Comparison of ENCODE assay signal across 8 mouse cellular contexts in the genomic region with DNA sequence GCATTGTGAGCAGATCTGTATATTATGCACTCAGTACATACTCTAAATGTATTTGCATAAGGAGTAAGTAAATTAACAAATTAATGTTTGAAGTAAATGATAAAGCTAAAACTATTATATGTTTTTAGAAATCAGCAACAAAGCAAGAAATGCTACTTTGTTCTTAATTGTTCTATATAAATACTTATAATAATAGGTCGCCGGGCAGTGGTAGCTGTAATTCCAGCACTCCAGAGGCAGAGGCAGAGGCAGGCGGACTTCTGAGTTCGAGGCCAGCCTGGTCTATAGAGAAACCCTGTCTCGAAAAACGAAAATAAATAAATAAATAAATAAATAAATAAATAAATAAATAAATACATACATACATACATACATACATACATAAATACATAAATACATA.
DNase-seq lines count a peak whose midpoint lies in the region; ATAC-seq and TF ChIP-seq lines count a peak whose summit lies in the region.
"Not testable (repeated sequence)": the region's sequence is repeated elsewhere in the genome, so short reads cannot be mapped to it uniquely, and the experiment has no call there.

No protein-coding gene starts in this region.

- not testable (repeated sequence) for H3K4me3 ChIP-seq in forebrain, embryonic 12.5 days (replicated peaks); heart, embryonic 14.5 days (ENCODE audit: control insufficient read depth in 1 of 2, insufficient read depth in 1 of 2, low read depth in 1 of 2, low read length in 2 of 2); liver, adult 2 months (ENCODE audit: insufficient read depth, low read depth, low read length); stomach, embryonic 16.5 days (replicated peaks; ENCODE audit: low read length)

- TF ChIP-seq POLR2A in liver, adult 2 months (IDR thresholded peaks at IDR 0.05; ENCODE audit: extremely low read depth, insufficient read depth, low read length) = not testable (repeated sequence)

- not testable (repeated sequence) for H3K4me1 ChIP-seq in forebrain, embryonic 12.5 days; heart, embryonic 14.5 days (ENCODE audit: control insufficient read depth in 2 of 2, insufficient read depth in 2 of 2, low read length in 2 of 2); liver, adult 2 months (ENCODE audit: control insufficient read depth, insufficient read depth, low read length); stomach, embryonic 16.5 days (ENCODE audit: control insufficient read depth, insufficient read depth, low read length)

- H3K27ac ChIP-seq in forebrain, embryonic 12.5 days; heart, embryonic 14.5 days (replicated peaks in 1 of 2; ENCODE audit: control insufficient read depth in 1 of 2, insufficient read depth in 1 of 2, low read depth in 2 of 2, low read length in 2 of 2); liver, adult 2 months (replicated peaks; ENCODE audit: insufficient read depth, low read depth, low read length); stomach, embryonic 16.5 days (ENCODE audit: low read length): not testable (repeated sequence)

- H3K27me3 ChIP-seq in forebrain, embryonic 12.5 days; heart, embryonic 14.5 days (ENCODE audit: control insufficient read depth, insufficient read depth, low read length); liver, adult 2 months (ENCODE audit: control insufficient read depth, insufficient read depth, low read length); stomach, embryonic 16.5 days (ENCODE audit: control insufficient read depth, insufficient read depth, low read length): not testable (repeated sequence)

- not testable (repeated sequence) for H3K9ac ChIP-seq in forebrain, embryonic 12.5 days; heart, embryonic 14.5 days (ENCODE audit: low read length); liver, adult 2 months (ENCODE audit: low read depth, low read length); stomach, embryonic 16.5 days (ENCODE audit: low read length)

- not testable (repeated sequence) for H3K79me2 ChIP-seq in liver, adult 2 months (ENCODE audit: control insufficient read depth, insufficient read depth, low read length)

- H3K4me2 ChIP-seq in forebrain, embryonic 12.5 days; heart, embryonic 14.5 days (ENCODE audit: low read length); stomach, embryonic 16.5 days (ENCODE audit: low read depth, low read length): not testable (repeated sequence)

- H3K36me3 ChIP-seq in forebrain, embryonic 12.5 days (replicated peaks); heart, embryonic 14.5 days (ENCODE audit: control insufficient read depth, insufficient read depth, low read length); liver, adult 2 months (ENCODE audit: control insufficient read depth, insufficient read depth, low read length); stomach, embryonic 16.5 days (ENCODE audit: control insufficient read depth, insufficient read depth, low read length): not testable (repeated sequence)

- peak; percentile 97 for DNase-seq in ES-CJ7 (ENCODE audit: low read depth, low spot score)
- peak; percentile 80 to 81 for DNase-seq in kidney, postnatal 25 days
- peak; percentile 52 for DNase-seq in liver, adult 2 months (ENCODE audit: extremely low read depth, low read depth, low spot score)

- 0 out of 2 replicates have a peak, but pooled peaks have one; percentile 70 for ATAC-seq in cerebellum, adult (ENCODE audit: insufficient number of reproducible peaks, low FRiP score, low TSS enrichment)
- ATAC-seq in forebrain, embryonic 12.5 days (ENCODE audit: low FRiP score) = peak; percentile 91
- peak; percentile 84; the same call in 1 of the 2 replicates for ATAC-seq in heart, embryonic 14.5 days (ENCODE audit: insufficient number of reproducible peaks, insufficient read depth, low FRiP score, low read depth)
- peak; percentile 87 for ATAC-seq in monocyte, adult 5-6 weeks (replicated peaks; ENCODE audit: insufficient number of reproducible peaks, low FRiP score, low TSS enrichment, poor library complexity, severe bottlenecking)
- ATAC-seq in stomach, embryonic 16.5 days (ENCODE audit: insufficient read depth, low FRiP score) = peak; percentile 89

- TF ChIP-seq CTCF in liver, adult 2 months (IDR thresholded peaks at IDR 0.05; ENCODE audit: low read depth, low read length) = not testable (repeated sequence)

- H3K9me3 ChIP-seq in forebrain, embryonic 12.5 days; heart, embryonic 14.5 days (ENCODE audit: control insufficient read depth, low read length); stomach, embryonic 16.5 days (replicated peaks; ENCODE audit: control insufficient read depth, low read length): not testable (repeated sequence)

- 75% methylated on average over 6 of the region's 6 CpGs for WGBS in forebrain, embryonic 12.5 days
- 76% methylated on average over 6 of the region's 6 CpGs for WGBS in heart, embryonic 14.5 days
- 77% methylated on average over 6 of the region's 6 CpGs for WGBS in liver, adult 2 months
- WGBS in stomach, embryonic 16.5 days = 80% methylated on average over 6 of the region's 6 CpGs
